Mouse (Mus musculus) retina, adult 2 months (tissue): ENCODE data around the gene Pip4k2c.
"Not testable (repeated sequence)": the region's sequence is repeated elsewhere in the genome, so short reads cannot be mapped to it uniquely, and the experiment has no call there.

Experiments used
- DNase-seq: peaks from one replicate; pipeline ENCODE4 v3.0.0-alpha.2; 2012; ENCODE audit warnings: low read depth, low spot score

The Pip4k2c gene

GRCm38 (mm10) chr10:127209928-127210570 lies 1.3 kb downstream of the Pip4k2c start:
- no peak for DNase-seq

DNA sequence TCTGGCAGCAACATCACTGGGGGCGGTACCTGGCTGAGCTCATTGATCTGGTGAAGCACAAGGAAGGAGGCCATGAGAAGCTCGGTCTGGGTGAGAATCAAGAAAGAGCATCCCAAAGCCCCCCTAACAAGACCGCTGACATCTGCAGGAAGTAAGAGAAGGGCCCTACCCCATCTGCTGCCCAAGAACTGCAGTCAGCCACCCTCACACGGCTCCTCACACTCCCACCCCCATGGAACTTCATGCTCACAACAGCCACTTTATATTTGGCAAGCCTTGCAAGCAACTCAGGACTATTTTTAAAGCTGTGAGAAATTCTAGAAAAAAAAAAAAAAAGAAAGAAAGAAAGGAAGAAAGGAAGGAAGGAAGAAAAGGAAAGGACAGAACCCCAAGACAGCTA lies 2.5 kb downstream of the Pip4k2c start:
- DNase-seq: no peak

DNA sequence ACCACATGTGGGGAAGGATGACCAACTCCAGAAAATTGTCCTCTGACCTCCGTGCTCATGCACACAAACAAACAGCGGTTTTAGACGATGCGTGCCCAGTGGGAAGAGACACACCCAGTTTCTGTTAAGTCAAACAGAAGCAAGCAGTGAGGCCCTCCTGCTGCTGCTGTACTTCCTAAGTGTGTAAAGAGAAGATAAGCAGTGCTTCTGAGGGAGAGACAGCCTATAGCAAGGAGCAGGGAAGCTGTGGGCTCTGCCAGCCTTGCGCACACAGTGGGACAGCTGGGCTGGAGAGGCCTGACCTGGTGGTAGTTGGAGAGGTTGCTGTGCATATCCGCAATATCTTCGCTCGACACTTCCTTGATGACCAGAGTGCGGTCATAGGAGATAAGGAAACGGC lies 6.0 kb downstream of the Pip4k2c start:
- no peak for DNase-seq

GRCm38 (mm10) chr10:127204589-127204988 lies 6.8 kb downstream of the Pip4k2c start:
- DNase-seq: no peak

- DNase-seq: no peak
Observed at GRCm38 (mm10) chr10:127203106-127203505, 8.3 kb downstream of the Pip4k2c start.

DNA sequence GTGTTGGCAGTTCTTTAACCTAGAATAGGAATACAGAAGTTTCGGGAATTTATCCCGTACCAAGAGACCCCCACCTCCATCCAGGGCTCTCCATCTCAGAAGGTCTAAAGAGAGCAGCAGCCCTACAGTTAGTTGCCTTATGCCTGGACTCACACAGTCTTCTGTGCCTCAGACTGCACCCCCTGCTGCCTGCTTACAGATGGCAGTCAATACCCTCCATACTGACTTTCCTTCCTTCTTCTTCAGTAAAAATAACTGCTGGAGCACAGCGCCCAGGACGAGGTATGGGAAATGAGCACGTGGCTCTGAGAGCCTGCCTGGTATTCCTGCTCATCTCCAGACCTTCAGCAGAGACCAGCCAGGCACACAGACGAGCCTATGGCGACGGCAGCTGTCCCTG lies 11.1 kb downstream of the Pip4k2c start:
- no peak for DNase-seq

DNA sequence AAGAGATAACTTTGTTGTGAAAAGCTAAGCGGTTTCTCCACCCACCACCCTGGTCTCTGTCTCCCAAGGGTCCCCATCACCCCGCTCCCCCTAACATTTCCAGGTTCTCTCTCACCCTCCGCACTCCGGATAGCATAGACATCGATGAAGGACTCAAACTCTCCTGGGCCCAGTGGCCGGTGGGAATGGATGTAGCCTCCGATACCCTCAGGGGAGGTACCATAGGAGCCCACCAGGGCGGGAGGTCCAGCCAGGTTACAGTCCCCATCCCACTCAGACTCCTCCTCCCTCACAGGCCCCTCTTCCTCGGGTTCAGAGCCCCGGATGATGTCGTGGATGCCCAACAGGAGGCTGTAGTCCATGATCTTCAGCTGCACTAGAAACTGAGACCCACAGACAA lies 11.9 kb downstream of the Pip4k2c start:
- no peak for DNase-seq

GRCm38 (mm10) chr10:127199068-127199467 lies 12.3 kb downstream of the Pip4k2c start:
- DNase-seq: no peak

DNA sequence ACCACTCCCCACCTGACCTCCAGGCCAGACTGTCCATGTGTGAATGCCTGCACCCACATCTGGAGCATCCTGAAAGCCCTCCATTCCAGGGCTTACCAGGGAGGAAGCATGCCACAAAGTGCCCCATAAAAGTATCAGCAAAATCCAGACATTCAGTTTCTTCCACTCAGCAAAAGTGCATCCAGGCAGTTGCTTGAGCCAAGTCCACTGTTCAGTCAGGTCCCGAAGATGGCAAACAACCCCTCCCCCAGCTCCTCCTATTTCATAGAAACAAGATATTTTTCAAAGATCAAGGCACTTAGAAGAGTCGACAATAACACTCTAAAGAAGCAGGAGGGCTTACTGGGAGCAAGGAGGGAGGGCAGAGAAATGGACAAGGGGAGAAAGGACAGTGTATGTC lies 12.9 kb downstream of the Pip4k2c start:
- no peak for DNase-seq

GRCm38 (mm10) chr10:127197505-127198110 lies 13.8 kb downstream of the Pip4k2c start:
- no peak for DNase-seq

DNA sequence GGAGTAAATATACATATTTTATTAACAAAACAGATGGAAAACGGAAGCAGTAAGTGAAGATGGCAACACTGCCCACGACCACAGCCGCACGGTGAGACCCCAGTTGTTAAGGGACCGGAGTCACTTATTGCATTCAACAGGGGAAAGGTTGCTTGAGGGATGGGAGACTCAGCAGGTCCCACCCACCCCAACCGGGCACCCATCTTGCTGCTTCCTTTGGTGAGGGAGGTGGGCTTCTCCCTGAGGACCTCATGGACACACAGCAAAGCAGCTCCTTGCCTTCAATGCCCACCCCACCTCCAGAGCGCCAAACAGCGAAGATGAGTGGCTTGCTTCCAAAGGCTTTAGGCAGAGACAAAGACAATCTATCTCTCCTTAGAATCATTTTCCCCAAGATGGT lies 14.3 kb downstream of the Pip4k2c start:
- DNase-seq: no peak

DNA sequence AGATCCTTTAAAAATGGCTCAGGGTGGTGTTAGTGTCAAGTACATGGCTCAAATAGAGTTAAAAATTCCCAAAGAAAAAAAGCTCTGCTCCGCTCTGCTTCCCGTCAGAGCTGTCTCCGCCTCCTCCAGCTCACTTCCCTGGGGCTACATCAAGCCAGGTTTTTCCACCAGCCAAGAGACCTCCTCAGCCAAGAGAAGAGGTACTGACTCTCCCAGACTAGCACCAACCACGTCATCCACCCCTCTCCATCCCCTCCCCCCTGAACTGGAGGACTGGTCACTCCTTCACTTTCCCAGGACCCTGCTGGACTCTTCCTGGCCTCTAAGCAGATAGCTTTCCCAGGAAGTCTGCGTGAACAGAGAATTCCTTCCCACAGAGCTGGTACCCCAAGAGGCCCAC lies 15.0 kb downstream of the Pip4k2c start:
- no peak for DNase-seq

GRCm38 (mm10) chr10:127195328-127196129 lies 15.9 kb downstream of the Pip4k2c start, which contains the start of gene Dtx3:
Gene Dtx3, minus strand, starts transcription at chr10:127195728.
- no peak for DNase-seq

DNA sequence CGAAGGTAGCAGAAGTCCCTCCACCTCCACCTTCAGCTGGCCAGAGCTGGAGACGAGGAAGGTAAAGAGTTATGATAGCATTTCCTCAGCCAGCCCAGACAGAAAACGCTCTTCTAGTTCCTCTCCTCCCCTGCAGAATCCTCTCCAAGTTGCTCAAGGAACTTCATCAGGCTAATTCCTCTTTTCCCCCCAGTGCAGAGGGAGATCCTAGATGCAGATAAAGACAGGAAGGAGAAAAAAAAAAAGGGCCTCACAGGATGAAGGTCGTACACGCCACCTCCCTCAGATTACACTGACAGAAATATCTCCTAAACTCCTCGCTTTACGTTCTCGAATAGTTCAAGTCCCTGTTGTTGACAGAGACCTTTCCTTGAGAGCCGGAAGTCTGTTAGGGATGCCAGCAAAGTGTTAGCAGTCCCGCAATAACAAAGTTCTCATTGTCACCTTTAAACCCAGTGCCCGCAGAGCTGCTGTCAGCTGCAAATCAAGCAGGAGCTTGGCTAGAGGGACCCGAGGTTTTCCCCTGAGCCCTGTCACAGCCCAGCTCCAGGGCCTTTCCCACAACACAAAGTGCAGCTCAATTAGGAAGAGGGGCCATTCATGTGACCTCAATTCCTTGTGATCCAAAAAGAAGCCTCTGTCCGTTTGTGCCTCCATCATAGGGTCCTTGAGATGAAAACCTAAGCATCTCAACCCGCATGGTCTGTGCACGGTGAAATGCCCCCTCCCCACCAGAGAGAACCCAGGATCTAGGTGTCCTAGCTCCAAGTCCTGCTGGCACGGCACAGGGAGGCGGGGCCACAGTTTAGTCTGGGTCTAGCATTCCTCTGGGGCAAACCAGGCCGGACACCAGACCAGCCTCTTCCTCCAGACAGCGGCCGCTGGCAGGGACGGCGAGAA lies 16.7 kb downstream of the Pip4k2c start:
- DNase-seq: no peak

- DNase-seq: no peak
Observed at GRCm38 (mm10) chr10:127193011-127193410, 18.4 kb downstream of the Pip4k2c start.

GRCm38 (mm10) chr10:127192057-127192328 lies 19.4 kb downstream of the Pip4k2c start:
- DNase-seq: not testable (repeated sequence)

DNA sequence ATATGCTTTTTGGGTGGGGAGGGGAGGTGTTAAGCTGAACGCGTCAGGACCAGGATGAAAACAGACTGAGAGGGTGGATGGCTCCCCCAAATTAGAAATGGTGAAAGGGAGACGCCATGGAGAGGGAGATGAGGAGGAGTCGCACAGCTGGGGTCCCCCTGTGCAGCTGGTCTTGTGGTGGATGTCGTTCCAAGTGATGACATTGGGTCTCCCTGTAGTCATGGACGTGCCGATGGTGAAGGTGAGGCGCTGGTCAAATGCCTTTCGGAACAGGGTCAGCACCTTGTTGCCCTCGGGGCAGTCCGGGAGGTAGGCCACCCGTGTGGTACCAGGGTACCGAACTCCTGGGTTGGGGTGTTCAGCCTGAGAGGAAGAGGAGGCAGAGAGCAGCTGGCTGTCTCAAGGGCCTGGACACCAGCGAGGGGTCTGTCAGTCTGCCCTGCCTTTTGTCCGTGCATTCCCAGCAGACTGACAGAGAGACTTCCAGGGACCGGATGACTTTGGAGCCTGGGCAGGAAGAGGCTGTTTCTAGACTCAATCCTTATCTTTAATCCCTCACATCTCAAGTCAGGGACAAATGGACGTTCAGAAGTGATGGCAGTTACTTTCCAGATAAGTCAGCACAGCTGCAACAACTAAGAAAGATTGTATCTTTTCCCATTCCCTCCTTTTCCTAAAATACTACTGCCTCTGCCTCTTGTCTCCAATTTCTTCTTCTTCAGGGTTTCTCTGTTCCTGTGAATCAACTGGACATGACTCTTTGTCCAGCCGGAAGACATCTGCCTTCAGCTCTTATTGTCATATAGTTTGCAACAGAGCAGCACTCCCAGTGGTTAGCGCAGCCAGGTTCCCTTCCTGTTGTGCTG lies 20.0 kb downstream of the Pip4k2c start:
- DNase-seq: no peak

GRCm38 (mm10) chr10:127190398-127191190 lies 20.8 kb downstream of the Pip4k2c start:
- DNase-seq: no peak

DNA sequence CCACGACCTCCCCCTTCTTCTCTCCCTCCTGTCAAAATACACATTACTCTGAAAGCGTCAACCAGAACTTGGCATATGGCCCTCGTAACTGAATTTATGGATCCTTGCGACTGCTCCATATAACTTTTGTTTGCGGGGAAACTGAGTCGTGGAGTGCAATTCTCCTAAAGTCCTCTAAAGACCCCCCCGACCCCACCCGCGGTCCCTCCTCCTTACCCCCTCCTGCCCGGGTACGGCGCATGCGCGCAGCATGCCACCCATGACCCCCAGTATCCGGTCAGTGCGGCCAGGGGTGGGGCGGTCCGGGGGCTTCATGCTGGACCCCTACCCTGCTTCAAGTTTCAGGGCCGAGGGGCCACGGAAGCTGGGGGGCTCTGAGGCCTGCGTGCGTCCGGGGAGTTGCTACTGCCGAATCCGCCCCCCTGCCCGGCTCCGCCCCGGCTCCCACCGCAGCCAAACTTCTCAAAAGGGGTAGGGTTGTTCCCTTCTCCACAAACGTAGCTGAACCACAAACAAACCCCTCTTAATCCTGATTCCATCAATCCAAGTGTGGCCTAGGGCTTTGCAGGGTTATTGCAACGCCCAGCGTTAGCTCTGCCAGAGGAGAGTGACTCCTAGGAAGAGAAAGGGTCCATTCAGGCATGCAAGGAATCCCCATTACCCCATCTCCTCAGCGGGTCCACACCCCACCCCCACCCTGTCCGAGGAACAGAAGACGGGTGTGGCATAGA lies 21.6 kb downstream of the Pip4k2c start, which contains the start of gene Arhgef25:
TSS of gene Arhgef25 (minus strand) at position 433 of the 731 bp plus-strand sequence.
- DNase-seq: no peak
